Mouse (Mus musculus) monocyte, adult 2 months (primary cell): Measurements from ENCODE around the gene Chuk.
A peak's percentile ranks its signal among the peaks of the same experiment; 100 is the strongest.

Experiments
- DNase-seq, 2 experiments: peaks; one replicate each; pipeline ENCODE4 v3.0.0; 2022; ENCODE audit warnings: low spot score in 2 of 2, low read depth in 1 of 2

Gene Chuk

GRCm38 (mm10) chr19:44107661-44108521, 611 bp upstream of the Chuk start:
- no peak for DNase-seq

GRCm38 (mm10) chr19:44104393-44104792, 2.9 kb downstream of the Chuk start:
- DNase-seq: peak in 1 of 2 experiments; percentile 18

DNA sequence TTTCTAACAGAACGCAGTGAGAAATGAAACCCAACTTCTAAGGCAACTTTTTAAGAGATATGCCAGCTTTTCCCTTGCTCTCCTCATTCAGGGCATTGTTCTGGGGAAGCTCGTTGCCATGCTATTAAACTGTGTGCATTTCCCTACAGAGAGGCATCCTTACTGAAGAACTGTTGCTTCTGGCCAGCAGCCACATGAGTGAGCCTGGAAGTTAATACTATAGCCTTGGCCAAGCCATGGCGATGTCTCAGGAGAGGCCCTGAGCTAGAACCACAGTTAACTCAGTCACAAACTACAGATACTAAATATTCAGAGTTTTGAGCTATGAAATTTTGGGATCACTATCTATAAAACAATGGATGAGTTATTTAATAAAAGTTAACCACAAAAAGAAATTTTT, 4.3 kb downstream of the Chuk start:
- DNase-seq: no peak

GRCm38 (mm10) chr19:44100840-44101239, 6.4 kb downstream of the Chuk start:
- no peak for DNase-seq

- no peak for DNase-seq
These were observed 21.0 kb downstream of the Chuk start for GRCm38 (mm10) chr19:44086278-44086677.

- no peak for DNase-seq
These were observed 26.4 kb downstream of the Chuk start for GRCm38 (mm10) chr19:44080920-44081319.

GRCm38 (mm10) chr19:44080023-44080422, 27.3 kb downstream of the Chuk start:
- DNase-seq: no peak

DNA sequence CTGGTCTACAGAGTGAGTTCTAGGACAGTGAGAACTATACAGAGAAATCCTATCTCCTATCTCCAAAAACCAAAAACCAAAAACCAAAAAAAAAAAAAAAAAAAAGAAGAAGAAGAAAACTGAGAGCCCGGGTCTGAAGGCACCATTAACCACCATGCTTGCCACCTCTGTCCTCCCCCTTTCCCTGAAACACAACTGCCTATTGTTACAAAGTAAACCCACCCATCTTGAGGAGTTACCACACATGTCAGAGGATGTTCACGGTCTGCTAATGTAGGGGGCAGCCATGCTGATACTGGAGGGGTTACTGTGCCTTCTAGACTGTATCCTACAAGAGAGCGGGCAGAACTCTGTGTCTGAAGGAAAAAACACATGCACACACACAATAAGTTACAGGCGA, 30.3 kb downstream of the Chuk start:
- no peak for DNase-seq

- no peak for DNase-seq
These were observed 30.8 kb downstream of the Chuk start for GRCm38 (mm10) chr19:44076457-44076856.

DNA sequence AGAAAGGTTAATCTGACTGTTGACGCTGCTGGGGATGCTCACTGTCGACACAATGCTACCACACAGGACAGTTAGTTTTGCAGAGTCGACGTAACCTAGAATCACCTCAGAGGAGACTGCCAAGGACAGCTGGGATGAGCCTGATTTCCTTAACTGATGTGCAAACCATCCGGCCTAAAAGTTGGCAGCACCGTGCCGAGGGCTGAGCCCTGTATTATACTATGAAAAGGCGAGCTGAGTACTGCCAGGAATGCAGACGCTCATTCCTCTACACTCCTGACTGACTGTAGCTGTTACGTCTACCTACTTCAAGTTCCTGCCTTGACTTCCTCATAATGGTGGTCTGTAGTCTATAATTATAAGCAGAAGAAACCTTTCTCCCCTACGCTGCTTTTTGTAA, 32.3 kb downstream of the Chuk start:
- no peak for DNase-seq

DNA sequence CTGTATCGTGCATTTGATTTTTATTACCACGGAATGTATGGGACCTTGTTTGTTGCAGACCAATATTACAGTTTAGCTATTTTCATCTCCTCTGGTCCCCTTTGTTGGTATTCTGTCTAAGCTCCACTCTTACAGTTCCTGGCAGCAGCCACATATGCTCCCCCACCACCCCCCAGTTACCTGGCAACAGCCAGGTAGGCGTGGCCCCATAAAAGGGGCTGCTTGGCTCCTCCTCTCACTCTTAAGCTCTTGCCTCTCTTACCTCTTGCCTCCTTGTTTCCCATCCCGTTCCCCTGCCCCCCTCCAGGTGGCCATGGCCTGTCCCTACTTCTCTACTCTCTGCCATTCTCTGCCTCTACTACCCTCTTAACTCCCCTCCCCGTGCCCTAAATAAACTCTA, 36.1 kb downstream of the Chuk start:
- no peak for DNase-seq

- DNase-seq: no peak
These were observed 37.4 kb downstream of the Chuk start for GRCm38 (mm10) chr19:44069914-44070232.

GRCm38 (mm10) chr19:44069121-44069913, 38.0 kb downstream of the Chuk start, which contains the start of gene Erlin1:
Erlin1 (minus strand) TSS chr19:44069785.
- DNase-seq: peak; percentile 34 to 67

- no peak for DNase-seq
These were observed 39.0 kb downstream of the Chuk start for GRCm38 (mm10) chr19:44068232-44068631.

DNA sequence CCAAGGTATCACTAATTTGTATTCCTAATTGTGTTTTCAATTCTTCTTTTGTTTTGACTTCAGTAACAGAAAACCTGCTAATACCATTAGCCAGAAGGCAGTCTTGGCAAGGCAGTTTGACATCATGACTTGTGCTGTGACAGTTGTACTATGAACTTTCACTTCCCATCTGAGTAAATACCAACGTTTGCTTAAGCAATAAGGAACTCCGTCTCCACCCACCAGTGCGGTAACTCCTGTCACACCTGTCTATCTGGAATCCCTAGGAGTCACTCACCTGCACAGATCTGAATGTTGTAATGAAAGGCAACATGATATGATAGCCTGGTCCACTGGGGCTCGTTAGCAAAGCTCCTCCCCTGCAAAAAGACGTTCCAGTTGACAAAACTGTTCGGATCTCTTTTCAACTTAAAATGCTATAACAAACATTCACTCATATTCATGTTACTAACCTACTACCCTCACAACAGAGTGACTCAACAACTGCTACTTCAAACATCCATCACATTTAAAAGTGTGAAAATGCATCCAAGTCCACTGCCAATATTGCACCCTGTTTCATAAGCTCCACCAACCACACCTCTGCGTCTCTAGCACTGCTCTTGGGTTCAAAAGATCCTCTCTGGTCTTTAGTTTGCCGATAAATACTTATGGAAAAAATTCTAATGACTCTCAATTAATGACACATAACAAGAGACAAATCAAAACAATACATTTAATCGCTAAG, 39.8 kb downstream of the Chuk start:
- DNase-seq: peak; percentile 9 to 10

- DNase-seq: no peak
These were observed 42.5 kb downstream of the Chuk start for GRCm38 (mm10) chr19:44064734-44065133.

DNA sequence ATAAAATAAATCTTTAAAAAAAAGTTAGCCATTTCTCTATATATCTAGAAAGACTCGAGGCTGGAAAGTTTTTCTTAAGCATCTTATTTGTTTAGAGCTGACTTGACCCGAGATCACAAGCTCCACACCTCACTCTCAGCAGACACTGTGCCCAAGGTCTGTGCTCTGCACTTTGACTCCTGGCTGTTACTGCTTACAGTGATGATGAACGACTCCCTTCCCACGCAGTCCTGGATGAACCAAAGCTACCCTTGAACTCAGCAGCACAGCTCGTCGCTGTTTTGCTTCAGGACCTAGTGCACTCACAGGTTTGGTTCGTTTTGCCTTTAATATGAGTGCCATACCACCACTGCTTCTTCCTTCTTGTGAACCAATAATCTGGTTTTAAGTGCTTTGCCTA, 43.5 kb downstream of the Chuk start:
- DNase-seq: no peak

GRCm38 (mm10) chr19:44060226-44060625, 47.1 kb downstream of the Chuk start:
- DNase-seq: no peak

GRCm38 (mm10) chr19:44055173-44055826, 52.0 kb downstream of the Chuk start:
- DNase-seq: no peak

DNA sequence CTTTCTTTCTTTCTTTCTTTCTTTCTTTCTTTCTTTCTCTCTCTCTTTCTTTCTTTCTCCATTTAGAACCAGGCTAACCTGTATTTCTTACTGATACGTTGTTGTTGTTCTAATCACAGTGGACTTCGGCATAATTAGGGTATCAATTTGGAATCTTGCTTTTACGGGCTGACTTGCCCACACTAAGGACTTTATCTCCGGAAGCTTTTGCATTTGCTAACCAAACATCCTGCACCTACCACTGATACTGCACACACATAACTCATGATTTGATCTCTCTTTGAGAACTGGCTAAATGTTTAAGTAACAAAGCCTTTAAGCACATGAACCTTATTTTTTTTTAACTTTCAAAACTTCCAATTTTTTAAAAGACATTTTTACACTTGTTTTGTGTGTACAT, 56.9 kb downstream of the Chuk start:
- no peak for DNase-seq

- DNase-seq: no peak
These were observed 58.0 kb downstream of the Chuk start for GRCm38 (mm10) chr19:44049282-44049681.
